Mouse (Mus musculus) heart, embryonic 15.5 days (tissue): ENCODE measurements around the gene Lurap1l. TPM values are rescaled to one million over a fixed set of nuclear protein-coding genes. Genes with fewer than 3 reads are reported as not detected.

Experiments used
- ATAC-seq: fragments of 200-750 bp; cut with Nextera tagmentation; replicated peaks from 2 replicates; pipeline ENCODE4 v1.8.0; 2017; ENCODE audit warnings: low read depth, moderate TSS enrichment; ENCODE audit not compliant: insufficient number of reproducible peaks, insufficient read depth, low FRiP score
- H3K27ac ChIP-seq: fragments of 300-500 bp; sonication (generic); 2 replicates; pipeline ENCODE4 v1.5.1; 2015; ENCODE audit warnings: mild to moderate bottlenecking, inconsistent platforms
- H3K27me3 ChIP-seq: fragments of 300-500 bp; sonication (generic); 2 replicates; pipeline ENCODE4 v1.6.1; 2015; ENCODE audit warnings: inconsistent platforms
- H3K36me3 ChIP-seq: fragments of 300-500 bp; sonication (generic); 2 replicates; pipeline ENCODE4 v1.6.1; 2015; ENCODE audit warnings: mild to moderate bottlenecking, inconsistent platforms
- H3K4me1 ChIP-seq: fragments of 300-500 bp; sonication (generic); replicated peaks from 2 replicates; pipeline ENCODE4 v1.6.1; 2015; ENCODE audit warnings: inconsistent platforms
- H3K4me2 ChIP-seq: fragments of 300-500 bp; sonication (generic); 2 replicates; pipeline ENCODE4 v1.6.1; 2015; ENCODE audit warnings: inconsistent platforms, mild to moderate bottlenecking, moderate library complexity
- H3K4me3 ChIP-seq: fragments of 300-500 bp; sonication (generic); 2 replicates; pipeline ENCODE4 v1.5.1; 2015; ENCODE audit warnings: mild to moderate bottlenecking, inconsistent platforms
- H3K9ac ChIP-seq: fragments of 300-500 bp; sonication (generic); 2 replicates; pipeline ENCODE4 v1.6.1; 2015; ENCODE audit warnings: mild to moderate bottlenecking, inconsistent platforms
- H3K9me3 ChIP-seq: fragments of 300-500 bp; sonication (generic); replicated peaks from 2 replicates; pipeline ENCODE4 v1.6.1; 2016; ENCODE audit warnings: inconsistent platforms
- WGBS: fragments of 180-500 bp; shearing (Covaris S2); methylation state at CpG from one replicate; pipeline ENCODE4 v1.1.7; 2015; ENCODE audit warnings: mixed read lengths; 5-methylcytosine and 5-hydroxymethylcytosine counted together
- polyA plus RNA-seq: library from polyadenylated mRNA; unstranded; fragments of >200 nt; fragmentation: Nextera tagmentation; extraction: Ambion mirVana; gene quantifications from 2 replicates; pipeline ENCODE4 v1.2.1, GENCODE M21; 2015

Lurap1l gene
- 2.7 and 4.1 TPM in 2 replicates for polyA plus RNA-seq

GRCm38 (mm10) chr4:80910481-80910870 lies at the start of gene Lurap1l:
Gene Lurap1l, plus strand, starts transcription at chr4:80910646.
- Histone ChIP-seq H3K4me3 (peak within 1 kb of the TSS; percentile 83), H3K27ac (peak within 1 kb of the TSS; percentile 60), H3K4me1 (no peaks in the 10 kb centered on the region), H3K36me3 (no peaks in the 10 kb centered on the region), H3K4me2 (peak within 1 kb of the TSS; percentile 98), H3K9ac (peak within 1 kb of the TSS; percentile 69), H3K27me3 (no peaks in the 10 kb centered on the region), H3K9me3 (no peaks in the 10 kb centered on the region)
- WGBS: 0% methylated on average over 10 of the region's 10 CpGs
- peak; percentile 44; the same call in 1 of the 2 replicates for ATAC-seq

GRCm38 (mm10) chr4:80862962-80863361 lies 47.5 kb upstream of the Lurap1l start:
- Histone ChIP-seq H3K4me3 (no peak overlapping the region), H3K27me3 (no peaks in the 10 kb centered on the region), H3K9me3 (no peaks in the 10 kb centered on the region), H3K4me2 (no peak overlapping the region), H3K9ac (no peak overlapping the region), H3K36me3 (no peaks in the 10 kb centered on the region), H3K27ac (no peak overlapping the region), H3K4me1 (peaks cover 6% of the 10 kb centered on the region)
- WGBS: 85% methylated on average over 9 of the region's 9 CpGs
- ATAC-seq: no peak

- Histone ChIP-seq H3K36me3 (no peaks in the 10 kb centered on the region), H3K4me2 (no peak overlapping the region), H3K9ac (no peak overlapping the region), H3K27me3 (no peaks in the 10 kb centered on the region), H3K9me3 (no peaks in the 10 kb centered on the region), H3K4me3 (no peak overlapping the region), H3K4me1 (peaks cover 6% of the 10 kb centered on the region), H3K27ac (no peak overlapping the region)
- WGBS: 57% methylated on average over 7 of the region's 7 CpGs
- ATAC-seq: no peak
These were observed 46.5 kb upstream of the Lurap1l start for GRCm38 (mm10) chr4:80863906-80864305.

GRCm38 (mm10) chr4:80864511-80864922 lies 45.9 kb upstream of the Lurap1l start:
- Histone ChIP-seq H3K36me3 (no peaks in the 10 kb centered on the region), H3K27ac (no peak overlapping the region), H3K4me1 (peaks cover 6% of the 10 kb centered on the region), H3K27me3 (no peaks in the 10 kb centered on the region), H3K4me2 (peak overlapping the region; percentile 79), H3K4me3 (peak overlapping the region; percentile 47), H3K9ac (peak overlapping the region; percentile 43), H3K9me3 (no peaks in the 10 kb centered on the region)
- 1% methylated on average over 17 of the region's 17 CpGs for WGBS
- ATAC-seq: no peak; the same call in 1 of the 2 replicates

GRCm38 (mm10) chr4:80866065-80866464 lies 44.4 kb upstream of the Lurap1l start:
- ATAC-seq: no peak
- H3K4me3 ChIP-seq: no peak overlapping the region
- H3K4me2 ChIP-seq: no peak overlapping the region
- no peaks in the 10 kb centered on the region for H3K9me3 ChIP-seq
- H3K9ac ChIP-seq: no peak overlapping the region
- 15% methylated on average over 5 of the region's 5 CpGs for WGBS
- no peaks in the 10 kb centered on the region for H3K27me3 ChIP-seq
- H3K27ac ChIP-seq: no peak overlapping the region
- peaks cover 6% of the 10 kb centered on the region for H3K4me1 ChIP-seq
- no peaks in the 10 kb centered on the region for H3K36me3 ChIP-seq

GRCm38 (mm10) chr4:80869598-80869997 lies 40.8 kb upstream of the Lurap1l start:
- no peaks in the 10 kb centered on the region for H3K27me3 ChIP-seq
- 45% methylated on average over 2 of the region's 2 CpGs for WGBS
- H3K27ac ChIP-seq: no peak overlapping the region

GRCm38 (mm10) chr4:80872847-80873644 lies 37.4 kb upstream of the Lurap1l start:
- H3K4me2 ChIP-seq: no peak overlapping the region
- no peak overlapping the region for H3K9ac ChIP-seq
- no peaks in the 10 kb centered on the region for H3K36me3 ChIP-seq
- no peaks in the 10 kb centered on the region for H3K27me3 ChIP-seq
- no peak overlapping the region for H3K27ac ChIP-seq
- ATAC-seq: no peak
- no peak overlapping the region for H3K4me3 ChIP-seq
- H3K4me1 ChIP-seq: no peaks in the 10 kb centered on the region
- 37% methylated on average over 6 of the region's 6 CpGs for WGBS
- H3K9me3 ChIP-seq: no peaks in the 10 kb centered on the region

More at GRCm38 (mm10) chr4:80869598-80869997, 40.8 kb upstream of the Lurap1l start:
- ATAC-seq: no peak
- no peak overlapping the region for H3K4me3 ChIP-seq
- peaks cover 3% of the 10 kb centered on the region for H3K4me1 ChIP-seq
- no peaks in the 10 kb centered on the region for H3K9me3 ChIP-seq
- H3K36me3 ChIP-seq: no peaks in the 10 kb centered on the region
- H3K4me2 ChIP-seq: no peak overlapping the region
- H3K9ac ChIP-seq: no peak overlapping the region

GRCm38 (mm10) chr4:80874121-80874859 lies 36.2 kb upstream of the Lurap1l start:
- Histone ChIP-seq H3K27me3 (no peaks in the 10 kb centered on the region), H3K9me3 (no peaks in the 10 kb centered on the region), H3K4me1 (no peaks in the 10 kb centered on the region), H3K4me3 (no peak overlapping the region), H3K36me3 (no peaks in the 10 kb centered on the region), H3K4me2 (no peak overlapping the region), H3K9ac (no peak overlapping the region), H3K27ac (no peak overlapping the region)
- WGBS: 50% methylated on average over 5 of the region's 5 CpGs
- ATAC-seq: no peak

- Histone ChIP-seq H3K27ac (no peak overlapping the region), H3K27me3 (no peaks in the 10 kb centered on the region), H3K4me1 (no peaks in the 10 kb centered on the region), H3K36me3 (no peaks in the 10 kb centered on the region), H3K9ac (no peak overlapping the region), H3K4me2 (no peak overlapping the region), H3K9me3 (no peaks in the 10 kb centered on the region), H3K4me3 (no peak overlapping the region)
- 44% methylated on average over 4 of the region's 4 CpGs for WGBS
- no peak for ATAC-seq
These were observed 35.4 kb upstream of the Lurap1l start for GRCm38 (mm10) chr4:80875055-80875454.

GRCm38 (mm10) chr4:80881996-80882599 lies 28.3 kb upstream of the Lurap1l start:
- Histone ChIP-seq H3K27ac (no peak overlapping the region), H3K4me2 (no peak overlapping the region), H3K4me1 (no peaks in the 10 kb centered on the region), H3K4me3 (no peak overlapping the region), H3K36me3 (no peaks in the 10 kb centered on the region), H3K27me3 (no peaks in the 10 kb centered on the region), H3K9me3 (no peaks in the 10 kb centered on the region), H3K9ac (no peak overlapping the region)
- 69% methylated on average over 1 of the region's 1 CpGs for WGBS
- no peak for ATAC-seq

GRCm38 (mm10) chr4:80886631-80887030 lies 23.8 kb upstream of the Lurap1l start:
- Histone ChIP-seq H3K9me3 (no peaks in the 10 kb centered on the region), H3K4me2 (no peak overlapping the region), H3K4me1 (no peaks in the 10 kb centered on the region), H3K4me3 (no peak overlapping the region), H3K27ac (no peak overlapping the region), H3K36me3 (no peaks in the 10 kb centered on the region), H3K27me3 (no peaks in the 10 kb centered on the region), H3K9ac (no peak overlapping the region)
- 67% methylated on average over 4 of the region's 4 CpGs for WGBS
- ATAC-seq: no peak
